Mouse (Mus musculus) embryonic stem cell, embryonic (primary cell): ENCODE results near the gene Loxl3.

Source experiments
- CTCF ChIA-PET, 4 experiments: fragments of 300-600 bp in 2 of 4; fragments of 350-600 bp in 2 of 4; sonication (Branson Sonifier 250); formaldehyde crosslinking; loops; one replicate each; lab custom pipeline; 2022; ENCODE audit warnings: inconsistent platforms in 2 of 4; lab: Charles Lee
- POLR2A ChIA-PET, 4 experiments: fragments of 300-600 bp in 2 of 4; fragments of 350-600 bp in 2 of 4; sonication (Branson Sonifier 250); formaldehyde crosslinking; loops; one replicate each; lab custom pipeline; 2022; ENCODE audit warnings: antibody characterized with exemption in 4 of 4, inconsistent platforms in 1 of 4; lab: Charles Lee

Loxl3 gene

GRCm38 (mm10) chr6:83084477-83084876 is 50.5 kb downstream of the Loxl3 start:
- POLR2A ChIA-PET = interaction anchor here in 1 of 4 experiments (1.0 kb wide), 1 partner anchor 19 kb away, joined by 3 read pairs; no protein-coding TSS in a partner anchor
- CTCF ChIA-PET = no interaction called here

GRCm38 (mm10) chr6:83086121-83087035 is 52.4 kb downstream of the Loxl3 start, which contains the start of gene Lbx2:
Gene Lbx2, plus strand, starts transcription at chr6:83086367.
- POLR2A ChIA-PET = interaction anchor here (0.6 to 2.8 kb wide), 22 partner anchors 8 to 239 kb away, joined by 3 to 22 read pairs (median 4); partner anchors contain the start of genes Ccdc142 (in 3 of the 4), Gm42688 (in 3 of the 4), Pcgf1 (in 3 of the 4) and Aup1 (in 2 of the 4)
- CTCF ChIA-PET = interaction anchor here in 3 of 4 experiments (0.6 to 2.9 kb wide), 15 partner anchors 8 to 180 kb away, joined by 3 to 14 read pairs (median 5); partner anchors contain the start of genes Ccdc142 (in 2 of the 3), Gm42688 (in 2 of the 3), Pcgf1 (in 2 of the 3) and Dctn1 (in 1 of the 3)

DNA sequence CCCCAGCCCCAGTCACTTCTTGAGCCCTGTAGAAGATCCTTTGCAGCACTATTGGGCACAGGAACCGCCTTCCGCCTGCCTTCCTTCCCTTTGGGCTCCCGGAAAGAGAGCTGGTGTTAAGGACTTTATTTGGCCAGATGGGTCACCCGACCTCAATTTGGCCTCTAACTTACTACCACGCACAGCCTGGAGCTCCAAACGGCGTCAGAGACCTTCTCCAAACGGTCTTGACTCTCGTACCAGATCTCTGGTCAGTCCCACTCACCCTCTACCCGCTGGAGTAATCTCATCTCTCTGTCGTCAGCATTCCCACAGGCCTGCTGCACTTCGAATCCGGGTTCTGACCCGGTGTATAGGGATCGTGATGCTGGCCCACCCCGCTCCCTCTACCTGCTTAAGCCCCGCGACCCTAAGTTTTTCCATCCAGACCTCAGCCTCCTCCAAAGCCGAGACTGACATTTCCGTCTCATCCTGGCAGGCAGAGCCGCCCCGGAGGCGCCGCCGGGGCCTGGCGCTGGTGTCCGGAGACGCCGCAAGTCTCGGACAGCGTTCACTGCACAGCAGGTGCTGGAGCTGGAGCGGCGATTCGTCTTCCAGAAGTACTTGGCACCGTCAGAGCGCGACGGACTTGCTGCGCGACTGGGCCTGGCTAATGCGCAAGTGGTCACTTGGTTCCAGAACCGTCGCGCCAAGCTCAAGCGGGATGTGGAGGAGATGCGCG is 53.4 kb downstream of the Loxl3 start:
- CTCF ChIA-PET = interaction anchor here in 3 of 4 experiments (0.6 to 2.9 kb wide), 16 partner anchors 9 to 181 kb away, joined by 3 to 14 read pairs (median 5); partner anchors contain the start of genes Pcgf1 (in 3 of the 3), Ccdc142 (in 2 of the 3), Gm42688 (in 2 of the 3) and Dctn1 (in 1 of the 3)
- POLR2A ChIA-PET = interaction anchor here in 3 of 4 experiments (0.9 to 2.8 kb wide), 18 partner anchors 9 to 238 kb away, joined by 3 to 22 read pairs (median 4); partner anchors contain the start of genes Ccdc142 (in 3 of the 3), Gm42688 (in 3 of the 3), Pcgf1 (in 3 of the 3) and Aup1 (in 1 of the 3)

DNA sequence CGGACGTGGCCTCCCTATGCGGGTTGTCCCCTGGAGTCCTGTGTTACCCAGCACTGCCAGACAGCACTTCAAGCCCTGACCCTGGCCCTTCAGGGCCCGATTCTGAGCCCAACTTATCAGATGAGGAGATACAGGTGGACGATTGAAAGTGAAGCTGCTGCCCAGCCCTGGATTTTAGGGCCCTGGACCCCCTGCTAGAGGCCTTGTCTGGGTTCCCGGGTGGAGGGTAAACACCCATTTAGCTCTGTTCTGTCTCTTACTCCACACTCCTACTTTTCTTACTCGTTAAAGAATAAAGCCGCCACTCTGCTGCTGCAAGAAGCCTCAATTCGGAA is 53.9 kb downstream of the Loxl3 start:
- ChIA-PET POLR2A (interaction anchor here in 3 of 4 experiments (0.9 to 2.8 kb wide), 16 partner anchors 10 to 238 kb away, joined by 3 to 22 read pairs (median 4); partner anchors contain the start of genes Pcgf1 (in 3 of the 3), Ccdc142 (in 2 of the 3), Gm42688 (in 2 of the 3) and Aup1 (in 1 of the 3)), CTCF (interaction anchor here in 3 of 4 experiments (0.6 to 2.9 kb wide), 14 partner anchors 9 to 127 kb away, joined by 3 to 14 read pairs (median 4); partner anchors contain the start of genes Pcgf1 (in 3 of the 3), Ccdc142 (in 2 of the 3), Gm42688 (in 2 of the 3) and Dctn1 (in 1 of the 3))

DNA sequence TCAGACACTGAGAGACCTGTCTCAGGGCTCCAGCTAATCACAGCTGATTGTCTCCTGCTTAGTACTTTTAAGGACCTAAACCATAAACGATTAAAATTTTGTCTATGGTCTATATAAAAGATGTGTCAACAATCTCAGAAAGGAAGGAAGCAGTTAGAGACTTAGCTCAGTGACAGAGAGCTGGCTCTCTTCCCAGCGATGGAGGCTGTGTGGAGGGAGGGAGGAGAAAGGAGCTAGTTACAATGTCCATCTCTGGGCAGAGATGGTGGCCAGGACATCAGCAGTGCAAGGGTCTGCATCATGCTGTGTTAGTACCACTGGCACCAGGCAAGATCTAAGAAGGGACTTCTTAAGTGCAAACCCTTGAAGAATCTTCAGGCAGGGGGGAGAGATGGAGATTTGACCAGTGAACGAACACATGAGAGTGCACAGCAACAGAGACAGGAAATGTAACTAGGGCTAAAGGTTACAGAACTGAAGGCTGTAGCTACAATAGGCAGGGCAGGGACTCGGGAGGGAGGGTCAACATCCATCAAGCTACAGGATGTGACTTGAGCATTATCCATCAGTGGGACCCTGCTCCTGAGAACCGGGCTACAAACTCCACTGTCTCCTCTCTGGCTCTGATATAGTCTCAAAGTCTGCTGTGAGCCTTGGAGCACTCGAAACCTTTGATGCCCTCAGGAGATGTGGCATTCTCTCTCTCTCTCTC is 58.6 kb downstream of the Loxl3 start:
- ChIA-PET POLR2A (interaction anchor here (0.6 to 2.3 kb wide), 9 partner anchors 9 to 221 kb away, joined by 3 to 9 read pairs (median 5); partner anchors contain the start of genes Ccdc142 (in 2 of the 4), Gm42688 (in 2 of the 4) and Wbp1 (in 1 of the 4)), CTCF (interaction anchor here (0.7 to 1.7 kb wide), 8 partner anchors 9 to 225 kb away, joined by 3 to 7 read pairs (median 4); partner anchors contain the start of genes Ccdc142 (in 2 of the 4) and Gm42688 (in 2 of the 4))

DNA sequence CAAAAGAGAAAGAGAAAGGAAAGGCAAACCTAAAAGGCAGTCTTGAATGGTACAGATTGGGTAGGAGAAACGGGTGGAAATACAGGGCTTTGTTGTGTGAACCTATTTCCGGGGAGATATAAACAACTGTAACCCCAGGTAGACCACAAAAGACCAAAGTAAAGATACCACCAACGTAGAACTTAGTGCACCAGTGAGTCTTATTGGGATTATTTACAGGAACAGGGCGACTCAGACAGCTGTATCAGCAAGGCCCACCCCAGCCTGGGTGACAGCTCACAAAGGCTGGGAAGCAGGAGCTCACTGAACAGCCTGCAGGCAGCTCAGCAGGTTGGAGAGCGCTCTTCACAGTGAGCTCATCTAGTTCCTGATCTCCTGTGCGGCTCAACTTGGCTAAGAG is 62.0 kb downstream of the Loxl3 start:
- CTCF ChIA-PET = interaction anchor here in 3 of 4 experiments (0.6 to 3.2 kb wide), 11 partner anchors 9 to 634 kb away, joined by 3 to 12 read pairs (median 3); partner anchors contain the start of genes Lbx2 (in 1 of the 3) and Pcgf1 (in 1 of the 3)

GRCm38 (mm10) chr6:83098411-83098810 is 64.4 kb downstream of the Loxl3 start:
- CTCF ChIA-PET = interaction anchor here in 3 of 4 experiments (0.6 to 3.2 kb wide), 4 partner anchors 8 to 127 kb away, joined by 3 to 8 read pairs (median 4); no protein-coding TSS in a partner anchor

More for the DNA sequence above, 62.0 kb downstream of the Loxl3 start:
- POLR2A ChIA-PET = interaction anchor here in 3 of 4 experiments (0.6 to 1.9 kb wide), 8 partner anchors 10 to 60 kb away, joined by 3 to 5 read pairs (median 4); no protein-coding TSS in a partner anchor

GRCm38 (mm10) chr6:83101316-83101687 is 67.3 kb downstream of the Loxl3 start, which contains the start of the genes Ccdc142 and Gm42688:
Gene Ccdc142, plus strand, starts transcription at chr6:83101601.
Gene Gm42688, plus strand, starts transcription at chr6:83101617.
- CTCF ChIA-PET = interaction anchor here (0.5 to 3.5 kb wide), 58 partner anchors 8 to 447 kb away, joined by 3 to 43 read pairs (median 5); partner anchors contain the start of genes Dctn1 (in 3 of the 4), Wbp1 (in 3 of the 4), Lbx2 (in 2 of the 4) and Pcgf1 (in 2 of the 4)
- POLR2A ChIA-PET = interaction anchor here (0.6 to 3.7 kb wide), 62 partner anchors 9 to 838 kb away, joined by 3 to 48 read pairs (median 4); partner anchors contain the start of genes 1700003E16Rik (in 3 of the 4), Aup1 (in 3 of the 4), Htra2 (in 3 of the 4) and Wbp1 (in 3 of the 4)

More at GRCm38 (mm10) chr6:83098411-83098810, 64.4 kb downstream of the Loxl3 start:
- POLR2A ChIA-PET = interaction anchor here in 3 of 4 experiments (0.5 to 1.6 kb wide), 5 partner anchors 11 to 130 kb away, joined by 3 to 5 read pairs (median 3); partner anchors contain the start of gene Pcgf1 (in 1 of the 3)

GRCm38 (mm10) chr6:83101688-83102556 is 67.9 kb downstream of the Loxl3 start:
- POLR2A ChIA-PET = interaction anchor here (0.6 to 3.7 kb wide), 72 partner anchors 8 to 322 kb away, joined by 3 to 48 read pairs (median 4); partner anchors contain the start of genes Wbp1 (in 4 of the 4), 1700003E16Rik (in 3 of the 4), Aup1 (in 3 of the 4) and Htra2 (in 3 of the 4)
- CTCF ChIA-PET = interaction anchor here (0.5 to 3.5 kb wide), 67 partner anchors 8 to 448 kb away, joined by 3 to 43 read pairs (median 4); partner anchors contain the start of genes Dctn1 (in 3 of the 4), Wbp1 (in 3 of the 4), Aup1 (in 2 of the 4) and Dqx1 (in 2 of the 4)
